Mouse (Mus musculus): Measurements from ENCODE around the gene Polr3a. TPM values are rescaled to one million over a fixed set of nuclear protein-coding genes. Genes with fewer than 3 reads are reported as not detected.

Gene Polr3a
- polyA plus RNA-seq, 1 experiment, result 17.6 TPM

GRCm38 (mm10) chr14:24510218-24510617 is 23.4 kb upstream of the Polr3a start:
- Histone ChIP-seq H3K27ac (ENCODE audit: insufficient read depth, low read length) (no peak overlapping the region), H3K4me3 (ENCODE audit: insufficient read depth, low read length) (no peak overlapping the region), H3K4me1 (ENCODE audit: control insufficient read depth, insufficient read depth, low read length) (no peaks in the 10 kb centered on the region)
- no peak for TF ChIP-seq POLR2A (IDR thresholded peaks at IDR 0.05; ENCODE audit: low read depth, low read length)
- TF ChIP-seq CTCF (IDR thresholded peaks at IDR 0.05; ENCODE audit: borderline replicate concordance, insufficient read depth, low read length), result peak; percentile 11; the same call in 1 of the 2 replicates

DNA sequence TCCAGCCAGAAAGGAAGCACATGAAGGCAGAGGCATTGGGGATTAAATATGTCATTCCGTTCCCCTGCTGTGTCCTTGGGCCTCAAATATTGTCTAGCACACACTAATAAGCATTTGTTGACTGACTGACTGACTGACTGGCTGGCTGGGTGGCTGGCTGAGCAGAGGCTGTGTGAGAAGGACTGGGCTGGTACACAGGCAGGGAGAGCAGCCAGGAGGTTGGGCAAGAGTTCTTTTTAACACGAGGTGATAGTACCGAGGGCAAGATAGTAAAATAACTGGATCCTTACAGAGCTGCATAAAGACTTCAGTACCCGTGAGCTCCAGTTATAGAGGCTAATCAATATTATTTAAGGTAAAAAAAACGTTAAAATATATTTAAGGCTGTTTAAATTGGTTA is 22.7 kb upstream of the Polr3a start:
- TF ChIP-seq CTCF (IDR thresholded peaks at IDR 0.05; ENCODE audit: borderline replicate concordance, insufficient read depth, low read length) (no peak), POLR2A (IDR thresholded peaks at IDR 0.05; ENCODE audit: low read depth, low read length) (no peak)
- no peak overlapping the region for H3K27ac ChIP-seq (ENCODE audit: insufficient read depth, low read length)
- no peaks in the 10 kb centered on the region for H3K4me1 ChIP-seq (ENCODE audit: control insufficient read depth, insufficient read depth, low read length)
- H3K4me3 ChIP-seq (ENCODE audit: insufficient read depth, low read length), result no peak overlapping the region

GRCm38 (mm10) chr14:24508070-24508773 is 21.4 kb upstream of the Polr3a start:
- H3K4me3 ChIP-seq (ENCODE audit: insufficient read depth, low read length), result no peak overlapping the region
- TF ChIP-seq CTCF (IDR thresholded peaks at IDR 0.05; ENCODE audit: borderline replicate concordance, insufficient read depth, low read length), result no peak
- TF ChIP-seq POLR2A (IDR thresholded peaks at IDR 0.05; ENCODE audit: low read depth, low read length), result no peak
- no peak overlapping the region for H3K27ac ChIP-seq (ENCODE audit: insufficient read depth, low read length)

GRCm38 (mm10) chr14:24507452-24508069 is 20.7 kb upstream of the Polr3a start:
- H3K4me1 ChIP-seq (ENCODE audit: control insufficient read depth, insufficient read depth, low read length), result no peaks in the 10 kb centered on the region
- no peak overlapping the region for H3K4me3 ChIP-seq (ENCODE audit: insufficient read depth, low read length)
- TF ChIP-seq CTCF (IDR thresholded peaks at IDR 0.05; ENCODE audit: borderline replicate concordance, insufficient read depth, low read length) (no peak), POLR2A (IDR thresholded peaks at IDR 0.05; ENCODE audit: low read depth, low read length) (no peak)
- no peak overlapping the region for H3K27ac ChIP-seq (ENCODE audit: insufficient read depth, low read length)

More at GRCm38 (mm10) chr14:24508070-24508773, 21.4 kb upstream of the Polr3a start:
- no peaks in the 10 kb centered on the region for H3K4me1 ChIP-seq (ENCODE audit: control insufficient read depth, insufficient read depth, low read length)

- H3K27ac ChIP-seq (ENCODE audit: insufficient read depth, low read length), result no peak overlapping the region
- no peak overlapping the region for H3K4me3 ChIP-seq (ENCODE audit: insufficient read depth, low read length)
- 0 out of 2 replicates have a peak, but pooled peaks cover 2% of the 10 kb centered on the region for H3K4me1 ChIP-seq (ENCODE audit: control insufficient read depth, insufficient read depth, low read length)
- TF ChIP-seq POLR2A (IDR thresholded peaks at IDR 0.05; ENCODE audit: low read depth, low read length) (no peak), CTCF (IDR thresholded peaks at IDR 0.05; ENCODE audit: borderline replicate concordance, insufficient read depth, low read length) (no peak)
Observed at GRCm38 (mm10) chr14:24501256-24501655, 14.4 kb upstream of the Polr3a start.

GRCm38 (mm10) chr14:24500845-24501186 is 14.0 kb upstream of the Polr3a start:
- H3K4me3 ChIP-seq (ENCODE audit: insufficient read depth, low read length), result no peak overlapping the region

DNA sequence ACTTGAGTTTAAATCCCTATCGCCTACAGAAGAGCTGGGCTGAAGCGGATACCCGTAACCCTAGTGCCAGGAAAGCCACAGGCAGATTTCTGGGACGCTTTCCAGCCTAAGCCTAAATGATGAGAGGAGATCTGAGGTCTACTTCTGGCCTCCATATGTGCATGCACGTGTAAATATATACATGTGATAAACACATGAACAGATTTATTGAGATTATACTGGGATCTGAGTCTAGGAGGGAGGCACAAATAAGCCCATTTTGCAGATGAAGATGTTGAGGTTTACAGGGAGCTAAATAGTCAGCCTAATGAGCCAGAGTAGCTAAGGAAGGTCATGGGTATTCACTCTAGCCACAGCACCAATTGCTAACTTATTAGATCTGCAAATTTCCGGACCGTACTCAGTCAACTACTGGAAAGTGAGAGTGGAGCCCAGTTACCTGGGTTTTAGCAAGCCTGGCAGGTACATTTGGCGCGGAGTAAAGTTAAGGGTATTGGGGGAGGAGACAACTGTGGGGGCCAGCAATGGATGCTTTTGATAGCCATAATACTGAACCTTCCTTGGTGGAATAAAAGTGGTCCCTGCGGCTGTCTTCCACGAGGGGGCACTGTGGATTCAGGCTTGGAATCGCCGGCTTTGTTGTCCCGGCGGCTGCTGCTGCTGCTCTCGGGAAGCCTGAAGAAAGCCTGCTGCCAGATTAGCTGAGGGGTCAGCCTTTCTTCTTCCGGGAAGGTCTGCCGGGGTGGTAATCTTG is 13.4 kb upstream of the Polr3a start:
- Histone ChIP-seq H3K27ac (ENCODE audit: insufficient read depth, low read length) (no peak overlapping the region), H3K4me3 (ENCODE audit: insufficient read depth, low read length) (no peak overlapping the region), H3K4me1 (ENCODE audit: control insufficient read depth, insufficient read depth, low read length) (0 out of 2 replicates have a peak, but pooled peaks cover 4% of the 10 kb centered on the region)
- TF ChIP-seq CTCF (IDR thresholded peaks at IDR 0.05; ENCODE audit: borderline replicate concordance, insufficient read depth, low read length) (peak; percentile 53), POLR2A (IDR thresholded peaks at IDR 0.05; ENCODE audit: low read depth, low read length) (peak; percentile 11; the same call in 1 of the 2 replicates)

More at GRCm38 (mm10) chr14:24500845-24501186, 14.0 kb upstream of the Polr3a start:
- Histone ChIP-seq H3K27ac (ENCODE audit: insufficient read depth, low read length) (no peak overlapping the region), H3K4me1 (ENCODE audit: control insufficient read depth, insufficient read depth, low read length) (0 out of 2 replicates have a peak, but pooled peaks cover 4% of the 10 kb centered on the region)
- TF ChIP-seq POLR2A (IDR thresholded peaks at IDR 0.05; ENCODE audit: low read depth, low read length) (no peak), CTCF (IDR thresholded peaks at IDR 0.05; ENCODE audit: borderline replicate concordance, insufficient read depth, low read length) (no peak)

DNA sequence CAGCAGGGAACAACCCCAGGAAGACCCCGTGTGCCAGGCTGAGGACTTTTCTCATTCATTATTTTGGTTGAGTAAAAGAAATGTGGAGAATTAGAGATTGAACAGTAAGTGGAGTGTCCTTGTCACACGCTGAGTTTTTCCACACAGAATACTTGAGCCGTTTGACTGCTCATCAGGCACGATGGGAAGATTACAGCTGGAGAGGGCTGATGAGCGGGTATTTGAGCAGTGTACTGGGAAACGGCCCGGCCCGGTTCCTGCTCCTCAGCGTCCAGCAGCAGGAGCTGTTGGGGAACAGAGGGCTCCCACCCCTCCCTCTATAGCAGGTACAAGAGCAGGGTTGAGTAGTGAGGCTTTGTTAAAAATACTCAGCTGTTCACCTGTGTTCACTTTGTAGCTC is 12.6 kb upstream of the Polr3a start:
- TF ChIP-seq POLR2A (IDR thresholded peaks at IDR 0.05; ENCODE audit: low read depth, low read length) (no peak), CTCF (IDR thresholded peaks at IDR 0.05; ENCODE audit: borderline replicate concordance, insufficient read depth, low read length) (no peak)

DNA sequence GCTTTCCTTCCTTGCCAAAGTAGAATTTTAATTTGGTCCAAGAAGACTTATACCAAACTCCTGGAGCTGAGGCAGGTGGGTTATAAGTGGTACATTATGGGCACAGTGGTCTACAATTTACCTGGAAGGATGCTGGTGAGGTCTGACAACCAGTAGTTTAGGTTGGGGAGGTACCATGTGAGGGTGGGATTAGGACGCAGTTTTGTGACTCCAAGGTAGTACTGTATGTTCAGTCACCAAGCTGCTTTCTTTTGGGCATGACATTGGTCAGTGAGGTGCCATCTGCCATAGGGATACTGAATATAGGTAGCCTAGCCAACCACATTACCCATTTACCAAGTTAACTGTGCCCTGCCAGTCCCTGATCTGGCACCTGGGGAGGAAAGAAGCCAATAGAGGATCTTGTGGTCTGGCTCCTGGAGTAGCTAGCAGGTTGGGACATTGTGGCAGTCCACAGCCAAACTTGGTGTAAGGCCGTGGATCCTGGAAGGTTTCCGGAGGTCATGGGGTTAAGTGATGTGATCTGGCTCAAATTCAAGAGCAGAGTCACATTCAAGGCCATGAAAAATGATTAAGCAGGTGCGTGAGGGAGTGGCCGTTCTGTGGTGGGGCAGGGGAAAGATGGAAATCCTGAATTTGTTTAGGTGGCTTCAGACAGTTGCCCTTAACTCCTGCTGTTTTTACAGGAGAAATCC is 11.8 kb upstream of the Polr3a start:
- no peak overlapping the region for H3K4me3 ChIP-seq (ENCODE audit: insufficient read depth, low read length)
- H3K4me1 ChIP-seq (ENCODE audit: control insufficient read depth, insufficient read depth, low read length), result peaks cover 6% of the 10 kb centered on the region; the same call in 1 of the 2 replicates
- TF ChIP-seq POLR2A (IDR thresholded peaks at IDR 0.05; ENCODE audit: low read depth, low read length) (no peak; the same call in 1 of the 2 replicates), CTCF (IDR thresholded peaks at IDR 0.05; ENCODE audit: borderline replicate concordance, insufficient read depth, low read length) (no peak)
- no peak overlapping the region for H3K27ac ChIP-seq (ENCODE audit: insufficient read depth, low read length)

More for the DNA sequence above, 12.6 kb upstream of the Polr3a start:
- Histone ChIP-seq H3K4me3 (ENCODE audit: insufficient read depth, low read length) (no peak overlapping the region), H3K4me1 (ENCODE audit: control insufficient read depth, insufficient read depth, low read length) (0 out of 2 replicates have a peak, but pooled peaks cover 4% of the 10 kb centered on the region), H3K27ac (ENCODE audit: insufficient read depth, low read length) (no peak overlapping the region)

All from embryonic fibroblast, embryonic 13.5 days (primary cell).